Mouse (Mus musculus): ENCODE data around the gene Prmt2. TPM values are rescaled to one million over a fixed set of nuclear protein-coding genes. Genes with fewer than 3 reads are reported as not detected.

Prmt2 gene
- polyA plus RNA-seq, 1 experiment from 2014 or later, result 45.8 TPM

DNA sequence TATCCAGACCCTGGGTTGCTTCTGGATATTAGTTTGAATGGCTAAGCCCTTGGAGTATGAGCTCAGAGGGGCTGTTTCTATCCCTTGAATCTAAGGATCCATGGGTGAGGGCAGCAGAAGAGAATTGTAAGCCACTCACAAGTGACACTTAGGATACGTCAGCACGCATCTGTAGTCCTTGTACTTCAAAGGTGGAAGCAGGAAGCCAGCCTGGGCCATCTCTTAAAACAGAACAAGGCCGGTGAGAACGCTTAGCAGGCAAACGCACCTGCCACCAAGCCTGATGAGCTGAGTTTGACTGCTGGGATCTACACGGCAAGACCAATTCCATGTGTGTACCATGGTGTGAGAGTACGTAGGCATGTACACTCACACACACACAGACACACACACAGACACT is 19.6 kb upstream of the Prmt2 start:
- ChIA-PET CTCF (interaction anchor here (0.9 to 1.7 kb wide), 4 partner anchors 10 to 34 kb away, joined by 3 to 5 read pairs (median 3); no protein-coding TSS in a partner anchor), POLR2A (no interaction called here)
- H3K27me3 ChIP-seq, result no peaks in the 10 kb centered on the region
- ATAC-seq (no peak), DNase-seq (ENCODE audit: low read depth, low spot score) (no peak)
- TF ChIP-seq CTCF (IDR thresholded peaks at IDR 0.05), result no peak
- in situ Hi-C loops (cut with MboI; ENCODE audit: low pct_unique_long_range_greater_than_20kb), result no loop called here

DNA sequence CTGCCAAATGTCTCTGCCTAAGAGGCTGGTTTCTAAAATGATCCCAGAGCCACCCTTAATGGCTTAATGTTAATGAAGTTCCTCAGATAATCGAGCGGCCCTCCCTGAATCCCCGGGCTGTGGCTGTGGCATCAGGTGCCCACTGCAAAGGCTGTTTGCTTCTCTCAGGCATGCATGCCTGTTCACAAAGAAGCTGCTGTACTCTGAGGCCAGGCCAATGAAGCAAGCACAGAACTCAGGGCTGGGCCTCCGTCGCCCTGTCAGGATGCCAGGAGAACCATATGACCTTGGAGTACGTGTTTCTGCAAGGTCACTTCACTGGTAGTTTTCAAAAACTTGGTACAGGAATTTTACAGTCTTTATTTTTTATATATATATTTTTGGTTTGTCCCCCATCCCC is 18.0 kb upstream of the Prmt2 start:
- no peak for ATAC-seq
- no peak for DNase-seq (ENCODE audit: low read depth, low spot score)

DNA sequence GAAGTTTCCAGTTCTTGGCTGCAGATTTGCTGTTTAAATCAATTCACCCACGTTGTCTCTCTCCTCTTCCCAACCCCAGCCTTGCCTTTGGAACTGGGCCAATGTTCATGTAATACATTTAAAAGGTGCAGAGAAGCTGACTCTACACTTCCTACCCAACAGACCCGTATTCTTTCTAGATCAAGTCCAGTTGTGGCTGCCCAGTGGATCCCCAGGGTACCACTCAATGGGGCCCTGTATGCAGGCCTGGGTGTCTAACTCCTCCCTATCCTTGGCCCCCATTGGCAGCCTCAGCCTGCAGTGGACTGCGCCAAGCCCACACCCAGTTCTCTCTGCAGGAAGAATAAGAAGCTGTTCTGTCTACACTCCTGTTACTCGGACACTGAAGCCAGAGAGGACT is 15.9 kb upstream of the Prmt2 start, which contains the start of gene S100b:
Gene S100b, plus strand, starts transcription at position 318 of the 400 bp plus-strand sequence.
- CTCF ChIA-PET, result no interaction called here

More for the DNA sequence above, 18.0 kb upstream of the Prmt2 start:
- no peak for TF ChIP-seq CTCF (IDR thresholded peaks at IDR 0.05)
- no peaks in the 10 kb centered on the region for H3K27me3 ChIP-seq
- in situ Hi-C loops (cut with MboI; ENCODE audit: low pct_unique_long_range_greater_than_20kb), result no loop called here
- ChIA-PET POLR2A (no interaction called here), CTCF (no interaction called here)

DNA sequence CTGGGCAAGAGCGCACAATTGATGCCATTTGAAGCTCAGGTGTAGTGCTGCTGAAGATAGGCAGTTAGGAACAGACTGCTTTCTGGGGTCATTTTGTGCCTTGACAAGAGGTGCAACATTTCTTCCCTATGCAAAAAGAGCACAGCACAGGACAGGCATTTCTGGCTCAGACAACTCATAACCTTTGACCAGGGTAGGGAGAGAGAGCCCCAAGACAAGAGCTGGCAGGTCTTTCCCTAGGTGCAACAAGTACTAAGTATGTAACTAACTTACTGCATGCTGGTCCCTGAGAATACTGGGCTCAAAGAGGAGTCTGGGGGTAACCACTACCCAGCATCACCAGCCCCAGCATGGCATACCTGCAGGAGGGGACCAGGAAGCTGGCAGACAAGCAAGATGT is 15.4 kb upstream of the Prmt2 start:
- H3K27me3 ChIP-seq, result no peaks in the 10 kb centered on the region
- ATAC-seq (no peak), DNase-seq (ENCODE audit: low read depth, low spot score) (no peak)
- in situ Hi-C loops (cut with MboI; ENCODE audit: low pct_unique_long_range_greater_than_20kb), result no loop called here
- TF ChIP-seq CTCF (IDR thresholded peaks at IDR 0.05), result no peak
- ChIA-PET CTCF (interaction anchor here (0.7 kb wide), 1 partner anchor 16 kb away, joined by 3 read pairs; the partner anchor contains the start of gene Prmt2), POLR2A (no interaction called here)

More for the DNA sequence above, 15.9 kb upstream of the Prmt2 start, which contains the start of gene S100b:
- ATAC-seq (no peak), DNase-seq (ENCODE audit: low read depth, low spot score) (no peak)
- no peak for TF ChIP-seq CTCF (IDR thresholded peaks at IDR 0.05)
- H3K27me3 ChIP-seq, result no peaks in the 10 kb centered on the region
- POLR2A ChIA-PET, result no interaction called here
- in situ Hi-C loops (cut with MboI; ENCODE audit: low pct_unique_long_range_greater_than_20kb), result no loop called here

DNA sequence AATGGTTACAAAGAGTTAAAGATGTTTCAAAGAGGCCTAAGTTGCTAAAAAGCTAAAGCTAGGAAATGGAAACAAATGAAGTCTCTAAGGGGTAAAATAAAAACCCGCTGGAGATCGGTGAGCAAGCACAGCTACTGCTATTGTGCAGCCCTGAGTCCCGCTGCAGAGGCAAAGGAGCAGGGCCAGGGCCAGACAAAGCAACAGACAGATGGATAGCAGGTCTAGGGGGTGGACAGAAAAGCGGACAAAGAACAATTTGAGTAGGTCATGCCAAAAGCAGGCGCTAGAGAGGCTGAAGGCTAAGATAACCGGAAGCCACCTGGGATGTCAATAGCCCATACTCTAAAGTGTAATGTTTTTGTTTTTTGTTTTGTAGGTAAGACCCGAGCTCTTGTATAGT is 13.2 kb upstream of the Prmt2 start:
- TF ChIP-seq CTCF (IDR thresholded peaks at IDR 0.05), result no peak
- ChIA-PET POLR2A (interaction anchor here (0.7 kb wide), 1 partner anchor 28 kb away, joined by 4 read pairs; no protein-coding TSS in a partner anchor), CTCF (interaction anchor here (0.9 to 1.1 kb wide), 2 partner anchors 10 to 13 kb away, joined by 3 read pairs; partner anchors contain the start of gene Prmt2)
- DNase-seq (ENCODE audit: low read depth, low spot score) (no peak), ATAC-seq (no peak)
- no peaks in the 10 kb centered on the region for H3K27me3 ChIP-seq
- in situ Hi-C loops (cut with MboI; ENCODE audit: low pct_unique_long_range_greater_than_20kb), result no loop called here

DNA sequence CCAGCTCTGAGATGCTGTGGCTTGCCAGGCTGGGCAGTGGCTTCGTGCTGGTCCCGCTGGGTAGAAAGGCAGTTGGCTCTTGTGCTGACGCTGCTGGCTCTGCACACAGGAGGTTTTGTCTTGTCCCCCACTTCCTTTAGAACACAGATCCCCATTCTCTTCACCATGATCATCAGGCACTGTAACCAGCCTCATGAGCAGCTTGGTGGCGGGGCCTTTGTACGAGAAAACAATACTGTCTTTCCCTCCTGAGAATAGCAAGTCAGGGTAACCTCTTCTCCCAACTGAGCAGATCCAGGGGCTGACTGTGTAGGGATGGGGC is 10.9 kb upstream of the Prmt2 start:
- H3K27me3 ChIP-seq, result no peaks in the 10 kb centered on the region
- POLR2A ChIA-PET, result no interaction called here
- no peak for DNase-seq (ENCODE audit: low read depth, low spot score)
- no peak for ATAC-seq
- TF ChIP-seq CTCF (IDR thresholded peaks at IDR 0.05), result no peak
- in situ Hi-C loops (cut with MboI; ENCODE audit: low pct_unique_long_range_greater_than_20kb), result no loop called here
- CTCF ChIA-PET, result no interaction called here

DNA sequence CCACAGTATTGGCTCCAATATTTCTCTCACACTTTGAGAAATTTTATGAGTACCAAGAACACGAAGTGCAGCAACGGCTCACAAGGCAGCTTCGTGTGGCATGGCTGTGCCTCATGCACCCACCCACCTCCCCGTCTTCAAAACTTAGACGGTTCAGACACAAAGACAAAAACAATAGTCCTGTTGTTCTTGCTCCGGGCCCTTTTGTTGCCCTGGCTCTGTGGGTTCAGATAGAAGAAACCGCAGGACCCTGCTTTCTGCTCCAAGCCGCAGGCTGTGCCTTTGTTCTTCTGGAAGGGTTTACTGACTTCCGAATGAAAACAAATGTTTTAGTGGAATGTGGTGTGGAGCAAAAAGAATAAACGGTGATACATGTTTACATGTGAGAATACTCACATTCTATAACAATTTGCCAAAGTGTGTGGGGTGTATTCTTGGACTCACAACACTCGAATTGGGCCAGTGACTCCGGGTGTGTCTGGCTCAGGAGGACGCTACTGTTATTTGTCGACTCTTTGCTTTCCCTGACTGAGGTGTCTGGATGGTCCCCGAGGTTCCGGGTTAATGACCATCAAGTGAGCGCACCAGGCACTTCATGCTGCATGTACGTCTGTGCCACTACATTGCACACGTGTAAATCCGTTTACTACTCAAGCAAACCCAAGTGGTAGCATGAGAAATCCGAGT is 10.4 kb upstream of the Prmt2 start:
- ChIA-PET POLR2A (no interaction called here), CTCF (interaction anchor here (1.4 to 1.5 kb wide), 2 partner anchors 9 kb away, joined by 5 to 6 read pairs; no protein-coding TSS in a partner anchor)
- no peaks in the 10 kb centered on the region for H3K27me3 ChIP-seq
- DNase-seq (ENCODE audit: low read depth, low spot score) (no peak), ATAC-seq (no peak)
- no peak for TF ChIP-seq CTCF (IDR thresholded peaks at IDR 0.05)
- in situ Hi-C loops (cut with MboI; ENCODE audit: low pct_unique_long_range_greater_than_20kb), result no loop called here

DNA sequence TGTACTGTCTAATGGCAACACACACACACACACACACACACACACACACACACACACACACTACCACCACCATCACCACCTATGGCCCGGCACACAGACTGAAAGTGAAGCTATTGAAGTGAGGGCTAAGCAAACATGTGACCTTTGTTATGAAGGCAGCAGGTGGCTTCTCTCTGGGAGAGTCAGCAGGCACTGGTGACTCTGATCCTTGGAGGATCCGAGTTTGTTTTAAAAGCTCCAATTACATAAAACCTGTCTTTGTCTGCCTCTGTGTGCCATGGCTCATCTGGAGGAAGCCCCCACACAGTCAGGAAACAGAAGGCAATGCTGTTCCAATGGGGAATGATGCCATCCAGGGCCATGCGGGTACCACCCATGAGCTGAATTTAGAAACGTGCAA is 8.9 kb upstream of the Prmt2 start:
- CTCF ChIA-PET, result interaction anchor here (1.5 kb wide), 1 partner anchor 8 kb away, joined by 6 read pairs; no protein-coding TSS in a partner anchor

DNA sequence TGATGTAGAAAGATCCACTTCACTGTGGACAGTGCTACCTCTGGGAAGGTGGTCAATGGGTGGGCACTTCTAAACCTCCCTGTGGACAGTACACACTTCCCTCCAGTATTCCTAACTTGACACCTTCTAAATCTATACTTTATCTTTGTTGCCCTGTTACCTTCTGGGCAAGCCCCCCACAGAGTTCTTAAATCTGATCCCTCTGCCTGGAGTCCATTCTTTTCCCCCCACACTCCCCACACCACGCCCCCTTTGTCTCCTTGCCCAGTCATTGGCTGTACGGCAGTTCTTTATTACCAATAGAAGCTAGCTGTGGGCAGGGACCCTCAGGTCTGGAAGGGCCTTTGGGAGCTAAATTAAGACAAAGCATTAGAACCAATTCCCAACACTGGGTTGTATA is 7.4 kb upstream of the Prmt2 start:
- ChIA-PET CTCF (no interaction called here), POLR2A (no interaction called here)
- in situ Hi-C loops (cut with MboI; ENCODE audit: low pct_unique_long_range_greater_than_20kb), result no loop called here
- ATAC-seq (no peak), DNase-seq (ENCODE audit: low read depth, low spot score) (no peak)
- no peaks in the 10 kb centered on the region for H3K27me3 ChIP-seq
- no peak for TF ChIP-seq CTCF (IDR thresholded peaks at IDR 0.05)

More for the DNA sequence above, 8.9 kb upstream of the Prmt2 start:
- no peaks in the 10 kb centered on the region for H3K27me3 ChIP-seq
- in situ Hi-C loops (cut with MboI; ENCODE audit: low pct_unique_long_range_greater_than_20kb), result no loop called here
- ATAC-seq, result no peak
- no peak for DNase-seq (ENCODE audit: low read depth, low spot score)
- POLR2A ChIA-PET, result no interaction called here
- TF ChIP-seq CTCF (IDR thresholded peaks at IDR 0.05), result no peak

DNA sequence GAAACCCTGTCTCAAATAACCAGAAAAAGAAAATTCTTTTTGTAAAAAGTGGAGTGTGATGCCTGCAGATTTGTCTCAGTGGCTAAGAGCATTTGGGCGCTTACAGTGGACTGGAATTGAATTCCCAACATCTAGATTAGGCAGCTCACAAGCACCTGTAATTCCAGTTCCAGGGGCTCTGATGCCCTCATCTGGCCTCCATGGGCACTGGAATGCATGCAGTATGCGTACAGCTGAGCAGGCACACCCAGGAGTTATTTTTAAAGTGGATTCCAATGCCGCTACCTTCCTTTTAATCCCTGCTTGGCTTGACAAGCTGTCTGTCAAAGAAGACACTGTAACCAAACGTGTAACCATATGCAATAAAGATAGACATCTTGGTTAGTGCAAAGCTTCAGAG is 1.7 kb upstream of the Prmt2 start:
- CTCF ChIA-PET, result interaction anchor here (1.2 to 2.1 kb wide), 3 partner anchors 8 to 22 kb away, joined by 3 to 6 read pairs (median 4); no protein-coding TSS in a partner anchor
- DNase-seq (ENCODE audit: low read depth, low spot score), result no peak
- ATAC-seq, result no peak

DNA sequence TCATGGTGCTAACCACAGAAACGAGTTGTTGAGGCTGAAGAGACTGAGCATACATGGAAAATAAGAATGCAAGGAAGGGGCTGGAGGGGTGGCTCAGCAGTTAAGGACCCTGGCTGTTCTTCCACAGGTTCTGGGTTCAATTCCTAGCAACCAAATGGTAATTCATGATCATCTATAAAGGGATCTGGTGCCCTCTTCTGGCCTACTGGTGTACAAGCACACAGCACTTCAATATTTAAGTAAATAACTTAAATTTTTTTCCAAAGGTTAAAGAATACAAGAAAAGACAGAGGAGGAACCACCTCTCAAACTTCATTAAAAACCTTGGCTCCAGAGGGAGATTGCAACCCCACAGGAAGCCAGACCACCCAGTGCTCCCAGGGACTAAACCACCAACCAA is 8.0 kb downstream of the Prmt2 start:
- TF ChIP-seq CTCF (IDR thresholded peaks at IDR 0.05), result no peak
- in situ Hi-C loops (cut with MboI; ENCODE audit: low pct_unique_long_range_greater_than_20kb), result no loop called here
- DNase-seq (ENCODE audit: low read depth, low spot score) (no peak), ATAC-seq (no peak)
- ChIA-PET POLR2A (no interaction called here), CTCF (no interaction called here)
- H3K27me3 ChIP-seq, result no peaks in the 10 kb centered on the region

More for the DNA sequence above, 1.7 kb upstream of the Prmt2 start:
- H3K27me3 ChIP-seq, result no peaks in the 10 kb centered on the region
- TF ChIP-seq CTCF (IDR thresholded peaks at IDR 0.05), result no peak
- in situ Hi-C loops (cut with MboI; ENCODE audit: low pct_unique_long_range_greater_than_20kb), result no loop called here
- POLR2A ChIA-PET, result no interaction called here
